Mouse (Mus musculus): Measurements from ENCODE around the gene Fbxl13.
A peak's percentile ranks its signal among the peaks of the same experiment; 100 is the strongest.
"Not testable (repeated sequence)": the region's sequence is repeated elsewhere in the genome, so short reads cannot be mapped to it uniquely, and the experiment has no call there.

The Fbxl13 gene

GRCm38 (mm10) chr5:21656912-21657311, 11.5 kb upstream of the Fbxl13 start:
- peak; percentile 51 for DNase-seq (ENCODE audit: low spot score)

GRCm38 (mm10) chr5:21651885-21652612, 6.6 kb upstream of the Fbxl13 start:
- DNase-seq (ENCODE audit: low spot score), result no peak

DNA sequence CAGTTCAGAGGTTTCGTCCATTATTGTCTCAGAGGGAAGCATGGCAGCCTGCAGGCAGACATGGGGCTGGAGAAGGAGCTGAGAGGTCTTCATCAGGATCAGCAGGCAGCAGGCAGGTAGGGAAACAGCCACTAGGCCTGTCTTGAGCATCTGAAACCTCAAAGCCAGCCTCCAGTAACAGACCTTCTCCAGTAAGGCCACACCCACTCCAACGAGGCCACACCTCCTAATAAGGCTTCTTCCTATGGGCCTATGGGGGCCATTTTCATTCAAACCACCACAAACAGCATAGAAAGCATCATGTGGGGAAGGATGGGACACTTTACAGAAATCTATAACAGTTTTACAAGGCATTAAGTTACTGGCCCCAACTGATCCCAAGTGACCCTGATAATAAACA, 5.3 kb upstream of the Fbxl13 start:
- no peak for DNase-seq (ENCODE audit: low spot score)

- DNase-seq (ENCODE audit: low spot score), result no peak
These were observed 678 bp upstream of the Fbxl13 start for GRCm38 (mm10) chr5:21646133-21646491.

GRCm38 (mm10) chr5:21644891-21645438, 469 bp downstream of the Fbxl13 start:
- DNase-seq (ENCODE audit: low spot score), result no peak

- no peak for DNase-seq (ENCODE audit: low spot score)
These were observed 1.8 kb downstream of the Fbxl13 start for GRCm38 (mm10) chr5:21643606-21644005.

DNA sequence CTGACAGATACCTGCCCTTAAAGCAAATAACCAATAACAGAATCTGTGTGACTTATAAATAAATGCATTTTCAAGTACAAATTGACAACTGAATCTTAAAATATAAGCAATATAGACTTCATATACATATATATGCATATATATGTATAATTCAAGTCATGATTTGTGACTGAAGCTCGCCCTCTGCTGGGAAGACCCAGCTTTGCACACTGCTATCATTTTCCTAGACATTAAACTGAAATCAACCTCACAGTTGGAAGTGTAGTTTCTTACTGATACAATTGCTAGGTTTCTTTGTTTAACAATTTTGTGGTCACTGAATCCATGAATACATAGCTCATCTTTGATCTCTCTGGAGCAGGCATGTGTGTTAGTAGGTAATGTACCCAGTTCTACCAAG, 4.5 kb downstream of the Fbxl13 start:
- DNase-seq (ENCODE audit: low spot score), result no peak

GRCm38 (mm10) chr5:21625916-21626315, 19.5 kb downstream of the Fbxl13 start:
- DNase-seq (ENCODE audit: low spot score), result no peak

- no peak for DNase-seq (ENCODE audit: low spot score)
These were observed 28.9 kb downstream of the Fbxl13 start for GRCm38 (mm10) chr5:21616450-21617009.

- not testable (repeated sequence) for DNase-seq (ENCODE audit: low spot score)
These were observed 31.1 kb downstream of the Fbxl13 start for GRCm38 (mm10) chr5:21614299-21614698.

GRCm38 (mm10) chr5:21610996-21611395, 34.4 kb downstream of the Fbxl13 start:
- DNase-seq (ENCODE audit: low spot score), result no peak

DNA sequence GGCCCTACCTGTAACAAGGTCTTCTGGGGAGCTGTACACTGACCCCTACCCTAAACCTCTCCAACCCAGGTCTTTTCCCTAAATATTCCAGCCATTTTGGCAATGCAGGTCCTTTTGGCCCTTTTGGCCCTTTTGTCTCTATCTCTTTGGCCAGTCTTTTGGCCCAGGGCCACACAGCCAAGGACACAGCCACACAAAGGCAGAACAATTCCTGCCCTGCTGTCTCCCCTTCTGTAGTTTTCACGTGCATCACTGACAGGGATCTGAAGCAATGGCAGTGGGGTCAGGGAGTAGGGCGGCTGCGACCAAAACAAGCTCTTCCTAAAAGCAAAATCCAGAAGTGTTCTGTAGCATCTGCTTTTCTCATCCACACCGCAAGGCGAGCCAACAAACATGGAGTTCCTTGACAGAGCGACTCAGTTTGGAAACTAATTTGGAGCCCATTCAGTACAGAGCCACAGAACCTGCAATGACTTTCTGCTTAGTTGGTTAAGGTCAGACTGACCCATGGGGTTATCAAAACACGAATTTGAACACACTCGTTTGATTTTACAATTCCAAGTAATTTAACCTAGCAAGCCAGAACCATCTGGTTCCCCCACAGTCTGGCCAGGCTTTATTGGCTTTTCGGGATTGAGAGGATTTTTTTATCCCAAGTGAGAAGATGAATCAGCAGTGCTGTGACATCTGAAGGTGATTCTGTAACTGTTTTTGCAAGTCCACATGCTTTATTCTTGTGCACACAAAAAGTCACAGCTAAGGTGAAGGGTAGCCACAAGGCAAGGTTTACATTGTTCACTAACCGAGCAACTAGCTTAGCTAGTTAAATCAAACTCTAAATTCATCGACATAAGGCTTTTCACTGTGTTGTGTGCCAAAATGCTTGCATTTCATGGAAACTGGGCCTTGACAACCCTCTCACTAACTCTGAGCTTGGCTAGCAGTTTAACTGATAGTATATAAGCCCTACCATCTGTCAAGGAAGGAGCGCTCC, 36.8 kb downstream of the Fbxl13 start:
- DNase-seq (ENCODE audit: low spot score), result no peak

- DNase-seq (ENCODE audit: low spot score), result no peak
These were observed 39.5 kb downstream of the Fbxl13 start for GRCm38 (mm10) chr5:21605936-21606335.

GRCm38 (mm10) chr5:21599961-21600360, 45.5 kb downstream of the Fbxl13 start:
- no peak for DNase-seq (ENCODE audit: low spot score)

DNA sequence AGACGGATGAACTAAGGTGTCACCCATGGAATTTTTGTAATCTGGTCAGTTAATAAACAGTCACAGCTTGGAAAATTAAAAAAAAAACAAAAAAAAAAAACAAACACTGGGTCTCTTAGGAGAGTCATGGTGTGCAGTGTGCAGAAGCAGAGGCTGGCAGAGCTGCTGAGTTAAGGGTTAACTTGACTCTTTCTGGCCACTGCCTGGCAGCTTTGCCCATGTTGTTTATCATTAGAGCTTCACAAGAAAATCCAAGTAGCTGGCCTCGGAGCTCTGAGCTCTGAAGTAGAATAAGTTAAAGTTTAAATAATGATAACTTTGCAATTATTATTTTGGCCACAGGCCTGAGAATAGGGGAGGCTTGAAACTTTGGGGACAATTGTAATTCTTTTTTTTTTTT, 45.9 kb downstream of the Fbxl13 start:
- DNase-seq (ENCODE audit: low spot score), result not testable (repeated sequence)

- no peak for DNase-seq (ENCODE audit: low spot score)
These were observed 52.2 kb downstream of the Fbxl13 start for GRCm38 (mm10) chr5:21593201-21593709.

- DNase-seq (ENCODE audit: low spot score), result no peak
These were observed 53.3 kb downstream of the Fbxl13 start for GRCm38 (mm10) chr5:21592106-21592505.

- no peak for DNase-seq (ENCODE audit: low spot score)
These were observed 57.2 kb downstream of the Fbxl13 start for GRCm38 (mm10) chr5:21588220-21588619.

DNA sequence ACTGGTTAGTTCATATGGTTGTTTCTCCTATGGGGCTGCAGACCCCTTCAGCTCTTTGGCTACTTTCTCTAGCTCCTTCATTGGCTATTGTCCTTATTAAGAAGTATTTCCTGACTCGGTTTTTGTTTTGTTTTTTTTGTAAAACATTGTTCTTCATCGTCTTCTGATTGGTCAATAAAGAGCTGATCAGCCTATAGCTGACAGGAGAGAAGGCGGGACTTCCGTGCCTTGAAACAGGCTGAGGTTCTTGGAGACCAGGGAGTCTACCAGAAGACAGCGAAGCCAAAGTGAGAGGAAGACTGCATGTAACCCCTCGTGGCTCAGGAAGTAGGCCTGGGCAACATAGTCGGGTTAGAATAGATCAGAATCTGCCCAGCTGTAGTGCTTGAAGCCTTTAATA, 57.8 kb downstream of the Fbxl13 start:
- no peak for DNase-seq (ENCODE audit: low spot score)

DNA sequence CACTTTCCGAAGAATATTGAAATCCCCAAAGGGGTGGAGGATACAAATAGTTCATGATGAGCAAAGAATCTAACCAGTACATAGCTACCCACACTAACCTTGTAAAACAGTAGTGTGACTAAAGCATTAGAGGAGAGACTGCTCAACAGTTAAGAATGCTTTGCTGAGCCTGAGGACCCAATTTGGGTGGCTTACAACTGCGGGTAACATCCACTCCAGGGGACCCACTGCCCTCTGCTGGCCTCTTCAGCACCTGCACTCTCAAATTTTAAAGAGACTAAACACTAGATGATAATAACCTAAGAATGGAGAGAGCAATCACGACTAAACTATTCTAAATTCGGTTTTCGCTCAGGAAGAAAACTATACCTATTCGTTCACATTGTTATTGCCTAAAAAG, 58.7 kb downstream of the Fbxl13 start:
- DNase-seq (ENCODE audit: low spot score), result peak; percentile 33

GRCm38 (mm10) chr5:21578136-21578535, 67.3 kb downstream of the Fbxl13 start:
- DNase-seq (ENCODE audit: low spot score), result no peak

DNA sequence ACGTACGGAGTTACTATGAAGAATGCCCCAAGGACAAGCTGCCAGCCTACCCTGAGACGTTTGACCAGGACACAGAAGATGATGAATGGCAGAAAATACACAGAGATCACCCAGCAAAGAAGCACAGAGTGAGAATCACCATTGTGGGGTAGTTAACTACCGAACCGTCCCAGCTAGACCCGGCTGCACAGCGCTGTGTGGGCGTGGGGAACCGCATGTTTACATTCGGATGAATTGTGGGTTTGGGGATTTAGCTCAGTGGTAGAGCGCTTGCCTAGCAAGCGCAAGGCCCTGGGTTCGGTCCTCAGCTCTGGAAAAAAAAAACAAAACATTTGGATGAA, 70.3 kb downstream of the Fbxl13 start:
- no peak for DNase-seq (ENCODE audit: low spot score)

Data from lung, postnatal 25 days (tissue).